Mouse (Mus musculus) cerebellum, postnatal 25 days (tissue): Measurements from ENCODE around the gene Kif2b.

Experiments
- DNase-seq, 2 experiments: peaks; one replicate each; pipeline ENCODE4 v3.0.0; 2021; ENCODE audit warnings: mixed read lengths in 2 of 2

Kif2b gene

DNA sequence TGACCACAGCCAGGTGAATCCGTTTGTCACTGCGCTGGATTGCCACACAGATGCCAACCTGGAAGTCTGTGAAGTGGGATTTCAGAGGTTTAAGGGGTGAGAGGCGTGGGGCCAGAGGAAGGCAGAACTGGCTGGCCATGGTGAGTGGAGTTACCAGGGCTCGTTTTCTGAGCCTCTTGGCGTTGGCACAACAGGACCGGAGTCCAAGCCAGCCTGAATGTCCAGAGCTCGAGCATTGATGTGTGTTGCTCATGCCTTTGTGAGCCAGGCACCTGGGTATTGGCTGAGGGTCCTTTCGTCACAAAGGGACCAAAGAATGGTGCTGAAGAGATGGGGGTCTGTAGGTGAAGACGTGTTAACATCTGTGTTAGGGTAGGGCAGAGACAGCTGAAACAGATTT lies at the start of gene Kif2b:
TSS of gene Kif2b (minus strand) at position 242 of the 400 bp plus-strand sequence.
- no peak for DNase-seq

DNA sequence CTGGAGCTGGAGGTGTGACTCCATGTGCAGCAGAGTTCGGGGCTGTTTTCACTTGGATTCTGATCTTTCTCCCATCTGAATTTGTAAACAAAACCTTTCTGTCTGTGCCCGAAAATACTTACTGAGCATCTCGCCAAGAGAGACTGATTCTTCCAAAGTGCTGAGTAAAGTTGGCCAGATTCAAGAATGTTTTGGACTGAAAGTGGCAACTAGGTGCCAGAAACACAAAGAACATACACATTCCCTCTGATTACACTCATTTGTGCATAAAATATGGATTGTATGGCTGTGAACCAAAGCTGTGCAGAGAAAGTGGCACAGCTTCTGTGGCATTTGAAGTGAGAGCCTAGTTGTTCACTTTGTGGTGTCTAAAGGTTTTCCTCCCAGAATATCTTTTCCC lies 15.7 kb upstream of the Kif2b start:
- DNase-seq = no peak

DNA sequence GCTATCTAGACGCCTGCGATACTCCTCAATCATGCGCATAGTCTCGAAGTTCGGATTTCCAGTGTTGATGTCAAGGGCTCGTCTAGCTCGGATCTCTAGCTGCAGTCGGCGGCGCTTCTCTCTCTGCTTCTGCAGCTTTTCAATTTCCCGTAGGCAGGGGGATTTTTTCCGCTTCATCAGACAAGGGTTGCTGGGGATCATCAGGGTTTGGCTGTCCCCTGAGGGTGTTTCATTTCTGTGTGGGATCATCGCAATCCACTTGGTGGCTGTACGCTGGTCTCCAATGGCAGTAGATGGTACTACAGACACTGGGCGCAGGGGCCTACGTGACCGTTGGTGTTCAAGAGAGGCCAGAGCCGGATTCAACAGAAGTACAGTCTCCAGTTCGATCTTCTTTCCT lies 502 bp downstream of the Kif2b start:
- no peak for DNase-seq

DNA sequence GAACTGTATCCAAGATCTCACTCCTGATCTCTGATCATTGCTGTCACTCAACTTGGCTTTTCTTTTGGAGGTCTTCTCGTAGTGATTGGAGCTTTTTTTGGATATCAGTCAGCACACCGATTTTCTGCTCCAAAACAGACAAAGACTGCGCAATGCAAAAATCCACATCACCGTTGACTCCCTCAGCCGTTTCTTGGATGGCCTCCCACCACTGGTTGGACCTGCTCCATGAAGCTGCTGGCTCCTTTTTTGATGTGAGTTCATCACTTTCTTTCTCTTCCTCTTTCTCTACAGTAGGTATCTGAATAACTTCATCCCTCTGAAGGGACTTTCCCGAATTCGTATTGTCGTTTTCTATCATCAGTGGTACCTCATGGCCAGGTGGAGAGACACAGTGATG lies 2.0 kb downstream of the Kif2b start:
- peak in 1 of 2 experiments; percentile 15 for DNase-seq

DNA sequence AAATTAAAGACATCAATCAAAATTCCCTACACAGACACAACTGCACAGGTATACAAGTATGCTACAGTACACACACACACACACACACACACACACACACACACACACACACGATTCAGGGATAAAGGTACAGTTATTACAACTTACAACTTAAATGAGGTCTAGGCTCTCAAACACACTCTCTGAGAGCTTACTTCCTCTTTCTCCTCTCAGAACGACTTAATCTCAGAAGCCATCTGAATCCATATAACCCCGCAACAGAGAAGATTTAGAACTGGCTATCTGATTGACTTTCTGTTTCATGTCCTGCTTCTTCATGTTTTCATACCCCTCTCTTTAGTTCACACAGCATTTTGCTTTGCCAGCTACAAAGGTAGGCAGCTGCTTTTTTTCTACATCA lies 2.9 kb downstream of the Kif2b start:
- DNase-seq = no peak

DNA sequence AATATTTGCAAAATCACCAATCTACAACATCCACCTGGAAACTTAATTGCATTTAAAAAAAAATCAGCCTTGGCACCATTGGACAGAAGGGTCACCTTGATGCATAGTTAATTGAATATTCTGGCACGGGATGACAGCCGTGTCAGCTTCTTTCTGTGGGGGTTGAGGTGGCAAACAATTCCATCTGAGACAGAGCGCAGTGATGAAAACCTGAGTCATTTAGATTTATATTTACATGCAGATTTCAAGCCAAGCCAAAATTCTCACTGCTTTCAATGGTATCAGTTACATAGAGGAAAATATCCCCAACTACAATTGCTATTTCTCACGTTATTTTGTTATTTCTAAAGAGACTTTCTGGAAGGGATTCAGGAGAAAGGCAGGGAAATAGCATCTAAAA lies 46.6 kb downstream of the Kif2b start:
- no peak for DNase-seq
